11 mouse cellular contexts compared by ENCODE assay signal in genomic region chr6:113856790-113857189, GRCm38 (mm10).
A peak's percentile ranks its signal among the peaks of the same experiment; 100 is the strongest.
DNase-seq lines count a peak whose midpoint lies in the region; ATAC-seq lines count a peak whose summit lies in the region.
"Had no signal": no experiment of that assay in that cellular context is flagged by ENCODE, and none has a peak within 500 bp of the region (broad histone marks: within the 10 kb centered on the region; RNA-seq: fewer than 3 reads in every experiment).

No protein-coding gene starts in this region.

- 83% methylated on average over 15 of the region's 15 CpGs for WGBS in kidney, embryonic 14.5 days

- no peak overlapping the region for H3K4me2 ChIP-seq in kidney, embryonic 14.5 days (replicated peaks; ENCODE audit: low read depth, low read length)
- H3K4me2 ChIP-seq: heart, embryonic 12.5 days; limb, embryonic 12.5 days had no signal

- no peak overlapping the region for H3K4me3 ChIP-seq in kidney, embryonic 14.5 days (ENCODE audit: low read length)
- H3K4me3 ChIP-seq: heart, embryonic 12.5 days; limb, embryonic 12.5 days had no signal

- no peak overlapping the region for H3K9ac ChIP-seq in kidney, embryonic 14.5 days (ENCODE audit: low read depth, low read length)
- H3K9ac ChIP-seq: heart, embryonic 12.5 days; limb, embryonic 12.5 days had no signal

- peak; percentile 88 to 94 for DNase-seq in cerebellum, postnatal 14 days
- peak; percentile 73 to 83 for DNase-seq in frontal cortex, postnatal 10 days (ENCODE audit: low spot score in 2 of 2)
- peak; percentile 49 to 63 for DNase-seq in layer of hippocampus, postnatal 25 days (ENCODE audit: extremely low spot score in 1 of 2, low spot score in 1 of 2)
- peak; percentile 90 for DNase-seq in right cerebral cortex, adult 18-20 months
- no peak for DNase-seq in ovary, postnatal 36 days (ENCODE audit: low spot score)
- DNase-seq: embryo, embryonic 11 days had no signal

- H3K9me3 ChIP-seq in kidney, embryonic 14.5 days (ENCODE audit: control insufficient read depth, low read length) = no peaks in the 10 kb centered on the region
- H3K9me3 ChIP-seq: heart, embryonic 12.5 days; limb, embryonic 12.5 days had no signal

- no peaks in the 10 kb centered on the region for H3K27me3 ChIP-seq in kidney, embryonic 14.5 days (ENCODE audit: control insufficient read depth, insufficient read depth, low read length)
- H3K27me3 ChIP-seq: limb, embryonic 12.5 days had no signal

- no peak for ATAC-seq in inflammation-experienced regulatory T-cells, adult 6 months
- ATAC-seq in kidney, embryonic 14.5 days (ENCODE audit: low FRiP score, low TSS enrichment) = no peak
- ATAC-seq in megakaryocyte, adult 5-6 weeks (ENCODE audit: poor library complexity, severe bottlenecking) = no peak

- no peak overlapping the region for H3K27ac ChIP-seq in kidney, embryonic 14.5 days (ENCODE audit: low read depth, low read length)
- H3K27ac ChIP-seq: limb, embryonic 12.5 days had no signal

- no peaks in the 10 kb centered on the region for H3K36me3 ChIP-seq in kidney, embryonic 14.5 days (ENCODE audit: control insufficient read depth, insufficient read depth, low read length)
- H3K36me3 ChIP-seq: heart, embryonic 12.5 days; limb, embryonic 12.5 days had no signal

- no peaks in the 10 kb centered on the region for H3K4me1 ChIP-seq in kidney, embryonic 14.5 days (ENCODE audit: control insufficient read depth, insufficient read depth, low read length)
- H3K4me1 ChIP-seq: heart, embryonic 12.5 days; limb, embryonic 12.5 days had no signal
